Mouse (Mus musculus) adrenal gland, postnatal 14 days (tissue): ENCODE measurements at regions not wholly inside any gene's neighbourhood (a gene's known extent, or its start where the extent isn't known, plus 50 kb on each side); places are given as distances from the start of the nearest gene placed in this dataset.

ENCODE experiments used
- DNase-seq: peaks from one replicate; pipeline ENCODE4 v3.0.0; 2021; ENCODE audit warnings: mixed read lengths

DNA sequence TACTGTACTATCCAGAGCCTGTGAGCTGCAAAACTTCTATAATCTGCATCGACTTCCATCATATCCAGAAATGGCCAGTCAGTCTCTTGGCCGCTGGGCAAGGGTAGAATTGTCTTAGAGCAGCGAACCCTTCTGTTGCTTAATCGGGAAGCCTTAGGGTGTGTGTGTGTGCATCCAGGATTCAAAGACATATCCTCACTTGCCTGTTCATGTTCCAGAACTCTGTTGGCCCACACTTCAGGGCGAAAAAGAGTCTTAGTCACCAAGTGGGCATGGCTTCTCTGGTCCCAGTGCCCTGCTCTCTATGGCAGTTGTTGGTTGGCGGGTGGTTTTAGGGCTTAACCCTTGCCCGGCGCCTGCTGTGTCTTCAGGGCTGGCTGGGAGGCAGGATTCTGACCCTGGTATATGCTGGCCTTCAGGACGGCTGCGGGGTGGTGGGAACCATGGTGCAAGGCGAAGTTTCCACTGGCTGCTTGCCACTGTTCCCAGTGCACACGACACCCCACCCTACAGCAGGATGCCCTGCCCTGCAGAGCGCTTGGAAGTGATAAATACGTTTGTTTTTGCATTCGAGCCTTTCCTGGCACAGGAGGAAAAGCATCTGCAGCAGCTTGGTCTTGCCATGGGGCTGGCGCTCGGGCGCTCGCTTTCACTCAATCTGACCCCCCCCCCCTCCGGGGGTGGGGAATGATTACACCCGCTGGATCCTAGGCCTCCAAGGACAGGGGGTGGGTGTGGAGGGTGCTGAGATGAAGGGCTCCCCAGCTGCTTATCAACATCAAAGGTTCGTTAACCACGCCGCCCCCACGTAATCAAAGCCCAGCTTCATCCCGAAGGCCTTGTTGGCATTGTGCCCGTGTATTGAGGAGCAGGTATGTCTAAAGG lies 54.9 kb upstream of the Itga6 start:
- peak; percentile 81 for DNase-seq

DNA sequence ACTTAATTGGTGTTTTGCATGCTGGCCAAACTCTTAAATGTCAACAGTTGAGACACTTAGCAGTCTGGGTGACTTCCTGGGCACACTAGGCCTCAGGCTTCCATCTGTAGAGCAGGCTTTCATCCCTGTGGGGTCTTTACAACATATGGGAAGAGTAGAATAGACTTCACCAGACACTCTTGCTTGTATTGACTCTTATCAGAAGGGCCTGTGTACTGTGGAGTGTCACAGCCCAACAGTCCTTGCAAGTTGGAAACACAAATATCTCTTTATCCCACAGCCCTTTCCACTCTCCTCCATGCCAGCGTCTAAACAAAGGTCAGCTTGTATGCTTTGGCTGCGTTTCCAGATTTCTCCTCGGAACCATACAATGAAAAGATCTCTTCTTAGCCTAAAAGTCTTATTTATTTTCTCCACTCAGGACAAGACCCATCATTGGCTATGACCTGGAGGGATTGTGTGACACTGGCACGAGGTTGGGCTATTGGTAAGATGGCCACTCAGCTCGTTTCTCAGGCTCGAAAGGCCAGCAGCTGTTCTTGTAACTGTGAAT lies 50.6 kb upstream of the Itga6 start:
- no peak for DNase-seq
